Mouse (Mus musculus) adrenal gland, adult 2 months (tissue): ENCODE data around the gene Asb1. TPM values are rescaled to one million over a fixed set of nuclear protein-coding genes. Genes with fewer than 3 reads are reported as not detected.

Experiments used
- DNase-seq: peaks from one replicate; pipeline ENCODE4 v3.0.0; 2021
- long read RNA-seq: library from polyadenylated mRNA; stranded (forward); transcript quantifications from one replicate; pipeline ENCODE4 v2.0.0, GENCODE M21; 2021
- polyA plus RNA-seq: library from polyadenylated mRNA; depleted of rRNA; stranded (reverse); fragments of >200 nt; gene quantifications from 2 replicates; pipeline ENCODE4 v1.2.3, GENCODE M21; 2012; rRNA removed
- total RNA-seq, 2 experiments: library from RNA; stranded (reverse); gene quantifications; 2 replicates each; pipeline ENCODE4 v1.2.3; 2021

Asb1 gene
- total RNA-seq, result 10 to 100 TPM; 17.8 to 22.0 TPM
- polyA plus RNA-seq, result 4.2 and 6.6 TPM in 2 replicates
- long read RNA-seq, full-length matches to known transcripts, result 11 of 15 reads
- long read RNA-seq, partial matches to known transcripts, result 1 of 15 reads
- long read RNA-seq, other reads (novel, unspliced or antisense), result 3 of 15 reads

DNA sequence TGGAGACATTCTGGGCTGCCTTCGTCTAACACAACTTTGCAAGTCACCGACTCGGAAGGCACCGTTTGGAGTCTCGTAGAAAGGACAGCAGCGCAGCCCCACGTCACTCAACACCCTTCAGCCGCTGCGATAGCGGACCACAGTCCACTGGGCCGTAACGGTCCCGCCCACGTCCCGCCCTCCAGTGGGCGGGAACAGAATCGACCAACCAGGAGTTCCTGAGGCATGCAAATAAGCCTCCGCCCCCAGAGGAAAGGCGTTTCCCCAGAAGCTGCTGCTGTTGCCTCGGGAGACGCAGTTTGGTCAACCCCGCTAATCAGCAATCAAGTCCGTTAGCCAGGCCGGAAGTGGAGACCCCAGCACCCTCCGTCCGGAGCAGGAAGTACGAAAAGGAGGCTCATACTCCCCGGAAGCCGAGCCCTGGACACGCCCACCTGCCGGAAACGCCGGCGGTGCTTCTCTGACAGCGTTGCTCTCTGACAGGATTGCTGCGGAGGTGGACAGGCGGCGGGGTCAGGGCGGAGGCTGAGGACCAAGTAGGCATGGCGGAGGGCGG is at the start of gene Asb1:
Gene Asb1 (plus strand): TSS at position 274 of the 556 bp plus-strand sequence.
- DNase-seq, result peak; percentile 98

DNA sequence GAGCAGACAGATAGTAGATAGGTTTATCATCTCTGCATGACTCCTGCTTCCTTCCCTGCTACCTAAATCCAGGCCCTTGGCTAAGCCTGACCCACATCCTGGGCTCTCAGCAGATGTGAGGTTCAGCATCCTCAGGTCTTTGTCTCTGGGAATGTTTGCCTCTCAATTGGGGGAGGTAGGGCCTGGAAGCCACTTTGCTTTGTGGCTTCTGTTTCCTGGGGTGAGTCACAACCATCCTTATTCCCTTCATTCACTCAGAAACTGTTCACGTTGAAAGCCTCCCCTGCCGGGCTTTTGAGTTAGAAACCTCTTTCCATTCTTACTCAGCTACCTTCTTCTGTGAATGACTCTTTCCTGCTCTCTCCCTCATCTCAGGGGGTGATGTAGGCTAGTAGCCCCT is 47.6 kb upstream of the Asb1 start:
- no peak for DNase-seq

DNA sequence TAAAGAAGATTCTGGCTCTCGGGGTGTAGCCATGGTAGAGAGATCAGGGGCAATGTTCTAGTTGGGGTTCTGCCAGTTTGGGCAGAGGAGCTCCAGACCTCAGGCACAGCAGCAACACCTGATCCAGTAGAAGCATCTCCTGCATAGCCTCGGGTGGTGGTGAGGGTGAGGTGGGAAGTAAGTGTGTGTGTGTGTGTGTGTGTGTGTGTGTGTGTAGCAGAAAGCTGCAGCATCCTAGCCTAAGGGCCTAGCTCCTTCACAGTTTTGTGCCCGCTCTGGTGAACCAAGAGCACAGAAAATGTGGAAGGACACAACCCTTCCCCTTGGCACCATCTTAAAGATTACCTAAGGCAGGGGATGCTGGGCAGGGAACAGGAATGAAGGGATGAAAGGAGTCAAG is 46.4 kb upstream of the Asb1 start:
- DNase-seq, result no peak

DNA sequence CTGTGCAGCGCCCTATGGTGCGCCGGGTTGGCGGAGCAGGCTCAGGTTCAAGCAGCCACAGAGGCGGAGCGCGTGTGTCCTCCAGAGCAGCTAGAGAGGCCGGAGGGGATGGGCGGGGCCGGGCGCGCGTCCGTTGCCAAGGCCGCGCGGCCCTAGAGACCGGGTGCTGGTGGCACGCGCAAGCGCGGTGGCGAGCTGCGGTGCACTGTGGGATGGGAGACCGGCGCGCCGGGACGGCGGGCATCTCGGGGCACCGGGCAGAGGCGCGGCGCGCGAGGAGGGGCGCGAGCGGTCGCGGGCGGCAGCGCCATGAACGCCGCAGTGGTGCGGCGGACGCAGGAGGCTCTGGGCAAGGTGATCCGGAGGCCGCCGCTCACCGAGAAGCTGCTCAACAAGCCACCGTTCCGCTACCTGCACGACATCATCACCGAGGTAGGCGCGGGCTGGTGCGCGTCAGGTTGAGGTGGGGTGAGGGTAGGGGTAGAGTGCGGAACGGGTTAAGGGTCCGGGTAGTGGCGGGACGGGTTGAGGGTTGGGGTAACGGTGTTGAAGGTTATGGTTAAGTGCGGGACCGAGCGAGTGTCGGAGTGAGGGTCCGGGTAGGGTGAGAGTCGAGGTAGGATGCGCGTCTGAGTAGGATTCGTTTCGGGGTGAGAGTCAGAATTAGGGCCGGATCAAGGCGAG is 45.7 kb upstream of the Asb1 start, which contains the start of gene Traf3ip1:
Gene Traf3ip1 (plus strand): TSS at position 191 of the 684 bp plus-strand sequence.
- DNase-seq, result peak; percentile 97

DNA sequence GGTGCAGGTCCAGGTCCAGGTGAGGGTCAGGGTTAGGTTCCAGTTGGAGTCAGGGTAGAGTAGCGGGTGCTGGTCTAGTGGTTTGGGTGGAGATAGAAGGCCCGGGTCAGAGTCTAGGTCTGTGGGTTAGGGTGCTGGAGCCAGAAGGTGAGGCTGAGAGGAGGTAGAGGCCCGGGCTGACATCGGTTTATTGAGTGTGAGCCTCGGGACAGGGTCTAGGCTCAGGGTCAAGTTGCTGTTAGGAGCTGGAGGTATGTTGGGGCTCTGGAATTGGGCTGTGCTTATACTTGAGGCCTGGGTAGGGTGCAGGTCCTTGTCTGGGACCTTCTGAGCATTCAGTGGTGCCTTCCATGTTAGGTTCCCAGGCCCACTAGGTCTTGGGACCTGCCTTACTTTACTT is 45.0 kb upstream of the Asb1 start:
- DNase-seq, result no peak

DNA sequence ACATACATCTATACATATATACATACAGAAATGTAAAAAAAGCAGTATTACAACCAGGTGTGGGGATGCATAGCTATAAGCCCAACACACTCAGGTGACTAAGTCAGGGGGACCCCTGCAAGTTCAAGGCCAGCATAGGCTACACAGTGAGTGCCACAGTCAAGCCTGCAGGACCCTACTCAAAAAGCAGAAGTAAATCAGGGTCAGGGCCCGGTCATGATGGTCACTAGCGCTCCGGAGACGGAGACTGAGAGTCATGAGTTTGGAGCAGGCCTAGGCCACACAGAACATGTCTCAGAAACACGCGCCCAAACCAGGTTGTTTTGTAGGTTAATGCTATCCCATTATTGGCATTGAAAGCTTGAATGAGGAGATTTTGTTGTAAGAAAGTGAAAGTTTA is 41.8 kb upstream of the Asb1 start:
- no peak for DNase-seq

DNA sequence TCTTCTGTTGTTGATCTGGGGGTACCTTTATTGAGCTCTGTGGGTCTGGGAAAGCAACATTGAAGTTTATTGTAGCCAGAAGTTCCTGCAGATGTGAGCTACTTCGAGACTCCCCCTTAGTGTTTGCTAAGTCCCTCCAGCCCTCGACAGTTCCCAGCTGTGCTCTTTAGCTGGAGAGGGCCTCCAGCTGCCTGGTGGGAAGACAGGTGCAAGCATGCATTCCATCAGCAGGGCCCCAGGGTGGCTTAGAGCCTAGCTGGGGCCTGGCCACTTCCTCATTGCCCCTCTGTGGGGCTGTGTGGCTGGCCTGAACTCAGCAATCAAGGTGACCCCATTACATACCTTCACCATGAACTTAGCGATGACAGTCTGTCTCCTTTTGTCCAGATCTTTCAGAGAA is 35.7 kb upstream of the Asb1 start:
- DNase-seq, result no peak

DNA sequence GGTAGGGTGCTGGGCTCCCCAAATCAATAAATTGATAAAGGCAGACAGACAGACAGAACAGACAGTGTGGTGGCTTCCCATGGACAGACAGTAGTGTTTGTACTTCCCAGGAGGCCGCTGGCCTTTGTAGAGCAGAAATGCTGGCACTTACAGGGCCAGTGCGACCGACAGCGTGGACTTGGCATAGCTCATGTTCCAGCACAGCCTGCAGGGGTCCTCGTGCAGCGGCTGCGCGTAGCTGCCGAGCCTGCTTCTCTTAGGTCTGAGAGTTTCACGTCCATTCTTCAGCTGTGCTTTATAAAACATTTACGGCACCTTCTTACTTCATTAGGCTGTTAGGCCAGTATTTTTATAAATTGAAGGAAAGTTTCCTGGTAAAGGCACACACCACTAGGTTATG is 25.4 kb upstream of the Asb1 start:
- no peak for DNase-seq

DNA sequence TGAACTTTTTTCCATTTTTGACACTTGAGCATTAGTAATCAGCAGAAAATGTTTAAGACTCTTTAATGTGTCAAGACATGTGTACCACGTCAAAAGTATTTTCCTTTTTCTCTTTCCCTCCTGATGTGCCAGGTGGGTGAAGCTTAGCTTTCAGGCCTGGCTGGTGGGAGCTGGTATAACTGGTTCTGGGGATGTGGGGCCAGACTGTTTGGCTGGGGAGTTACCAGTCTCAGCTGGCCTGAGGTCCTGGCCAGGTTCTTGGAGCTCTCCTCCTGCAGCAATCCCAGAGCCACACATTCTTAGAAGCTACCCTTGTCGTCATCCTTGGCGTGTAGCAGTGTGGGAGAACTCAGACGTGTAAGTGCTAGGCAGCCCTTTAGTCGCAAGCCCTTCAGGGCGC is 24.7 kb upstream of the Asb1 start:
- no peak for DNase-seq

DNA sequence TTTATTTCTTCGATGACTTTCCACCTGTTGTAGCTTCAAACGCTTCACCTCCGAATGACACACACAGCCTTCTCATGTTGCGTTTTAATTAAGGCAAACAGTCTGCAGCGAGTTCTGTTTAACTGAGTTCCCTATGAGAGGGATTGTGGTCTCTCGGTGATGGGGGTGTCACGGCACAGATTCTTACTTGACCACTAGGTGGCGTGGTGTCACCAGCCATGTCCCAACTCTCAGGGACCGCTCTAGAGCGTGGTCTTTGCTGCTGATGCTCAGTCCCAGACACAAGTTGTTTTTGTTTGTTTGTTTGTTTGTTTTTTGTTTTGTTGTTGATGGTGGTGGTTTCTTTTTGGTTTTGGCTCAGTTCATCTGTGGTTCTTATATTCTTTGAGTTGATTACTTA is 16.6 kb upstream of the Asb1 start:
- peak; percentile 57 for DNase-seq

DNA sequence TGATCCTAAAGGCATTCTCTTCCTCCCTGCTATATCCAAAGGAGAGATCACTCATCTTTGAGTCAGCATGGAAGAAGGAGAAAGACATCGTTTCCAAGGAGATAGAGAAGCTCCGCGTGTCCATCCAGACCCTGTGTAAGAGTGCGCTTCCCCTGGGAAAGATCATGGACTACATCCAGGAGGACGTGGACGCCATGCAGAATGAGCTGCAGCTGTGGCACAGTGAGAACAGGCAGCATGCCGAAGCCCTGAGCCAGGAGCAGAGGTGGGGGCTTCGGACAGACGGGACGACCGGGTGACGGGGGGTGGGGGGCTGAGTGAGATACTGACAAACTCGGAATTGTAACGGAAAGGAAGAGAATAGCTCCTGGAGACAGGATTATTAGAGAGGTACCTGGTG is 14.5 kb upstream of the Asb1 start:
- DNase-seq, result no peak

DNA sequence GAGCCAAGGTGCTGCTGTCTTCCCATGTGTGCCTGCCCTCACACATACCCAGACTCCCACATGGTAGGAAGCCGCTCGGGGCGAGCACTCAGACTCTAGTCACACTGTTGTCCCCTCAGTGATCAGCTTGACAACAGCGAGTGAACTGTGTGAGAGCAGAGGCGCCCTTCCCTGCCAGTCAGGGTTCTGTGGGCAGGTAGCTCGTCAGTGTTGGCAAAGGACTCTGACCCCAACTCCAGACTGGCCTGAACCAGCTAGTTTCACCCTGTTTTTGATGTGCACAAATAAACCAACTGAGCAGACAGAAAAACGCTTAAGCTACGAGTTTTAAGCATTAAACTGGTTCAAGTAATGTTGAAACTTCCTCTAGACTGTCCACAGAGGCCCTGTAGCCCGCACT is 10.2 kb upstream of the Asb1 start:
- no peak for DNase-seq

DNA sequence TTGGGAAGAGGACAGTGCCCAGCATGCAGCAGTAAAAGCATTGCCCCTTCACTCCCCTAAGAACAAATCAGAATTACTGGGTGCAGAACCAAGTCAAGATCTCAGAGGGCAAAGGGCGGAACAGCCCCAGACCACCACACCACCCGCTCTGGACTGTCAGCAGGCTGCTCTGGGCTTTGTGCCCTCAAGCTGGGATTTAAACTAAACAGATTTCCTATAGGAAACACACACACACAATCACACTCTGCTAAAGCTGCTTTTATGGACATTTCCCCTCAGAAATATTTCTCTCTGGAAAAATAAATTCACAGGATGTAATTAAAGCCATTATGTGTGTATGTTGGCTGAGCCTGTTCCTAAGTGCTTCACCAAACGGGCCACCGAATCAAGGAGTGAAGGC is 8.1 kb upstream of the Asb1 start:
- DNase-seq, result no peak

DNA sequence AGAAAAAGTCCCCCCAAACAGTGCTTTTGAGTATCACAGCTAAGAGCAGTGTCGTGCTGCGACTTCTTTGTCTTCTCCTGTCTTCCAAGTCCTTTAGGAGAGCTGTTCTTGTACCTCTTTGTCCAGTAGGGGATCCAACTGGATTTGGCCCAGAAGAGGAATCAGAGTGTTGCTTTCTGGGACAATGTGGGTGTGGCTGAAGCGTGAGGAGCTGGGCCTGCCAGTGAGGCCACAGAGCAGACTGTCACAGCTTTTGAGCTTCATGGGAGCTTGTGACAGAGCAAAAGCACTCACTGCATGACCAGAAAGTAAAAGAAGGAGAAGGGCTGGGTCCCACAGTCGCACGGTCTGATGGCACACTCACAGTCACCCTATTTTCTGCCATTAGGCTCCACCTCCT is 7.5 kb upstream of the Asb1 start:
- DNase-seq, result no peak

DNA sequence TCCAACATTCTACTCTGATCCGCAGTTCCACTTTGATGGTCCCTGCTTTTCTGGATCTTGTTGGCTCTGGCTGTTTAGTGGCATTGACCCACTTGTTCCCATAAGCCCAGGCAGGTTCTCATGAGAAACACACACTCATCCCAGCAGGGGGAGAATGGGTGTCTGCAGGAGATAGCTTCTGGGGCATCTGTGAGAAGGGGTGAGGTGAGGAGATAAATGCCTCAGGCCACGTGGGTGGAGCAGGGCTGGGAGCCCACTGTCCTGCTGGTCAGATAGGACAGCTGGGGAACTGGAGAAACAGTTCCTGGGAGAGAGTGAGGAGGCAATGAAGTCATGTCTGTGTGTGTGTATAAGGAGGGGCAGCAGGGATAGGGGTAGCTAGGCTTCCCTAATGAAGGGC is 6.9 kb upstream of the Asb1 start:
- no peak for DNase-seq

DNA sequence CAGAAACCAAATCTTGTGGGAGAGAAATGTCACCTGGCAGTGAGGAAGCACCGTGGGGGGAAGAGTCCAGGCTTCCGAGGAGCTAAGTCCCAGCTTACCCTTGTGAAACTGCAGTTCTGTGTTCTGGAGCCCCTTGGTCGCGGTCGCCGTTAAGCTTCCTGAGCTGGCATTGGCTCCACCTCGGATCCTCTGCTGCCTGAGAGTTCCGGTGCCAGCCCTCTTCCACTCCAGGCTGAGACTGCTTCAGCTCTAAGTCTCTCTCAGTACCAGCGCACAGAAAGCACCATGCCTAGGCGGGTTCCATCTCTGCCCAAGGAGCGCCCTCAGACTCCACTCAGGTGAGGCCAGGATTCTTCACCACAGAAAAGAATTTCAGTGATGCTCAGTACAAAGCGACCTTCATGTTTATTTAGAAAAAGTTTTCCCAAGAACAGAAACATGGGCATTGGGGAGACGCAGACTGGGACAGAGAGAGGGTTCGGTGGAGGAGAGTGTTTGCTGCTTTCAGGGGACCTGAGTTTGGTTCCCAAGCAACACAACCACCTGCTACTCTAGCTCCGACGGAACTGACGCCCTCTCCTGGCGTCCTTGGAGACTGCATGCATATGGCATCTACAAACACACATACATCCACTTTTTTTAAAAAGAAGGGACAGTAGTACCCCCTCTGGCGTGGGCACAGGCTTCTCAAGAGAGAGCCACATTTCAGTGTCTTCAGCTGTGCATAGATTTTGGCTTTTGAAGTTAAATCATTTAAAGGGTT is 6.2 kb upstream of the Asb1 start:
- DNase-seq, result no peak

DNA sequence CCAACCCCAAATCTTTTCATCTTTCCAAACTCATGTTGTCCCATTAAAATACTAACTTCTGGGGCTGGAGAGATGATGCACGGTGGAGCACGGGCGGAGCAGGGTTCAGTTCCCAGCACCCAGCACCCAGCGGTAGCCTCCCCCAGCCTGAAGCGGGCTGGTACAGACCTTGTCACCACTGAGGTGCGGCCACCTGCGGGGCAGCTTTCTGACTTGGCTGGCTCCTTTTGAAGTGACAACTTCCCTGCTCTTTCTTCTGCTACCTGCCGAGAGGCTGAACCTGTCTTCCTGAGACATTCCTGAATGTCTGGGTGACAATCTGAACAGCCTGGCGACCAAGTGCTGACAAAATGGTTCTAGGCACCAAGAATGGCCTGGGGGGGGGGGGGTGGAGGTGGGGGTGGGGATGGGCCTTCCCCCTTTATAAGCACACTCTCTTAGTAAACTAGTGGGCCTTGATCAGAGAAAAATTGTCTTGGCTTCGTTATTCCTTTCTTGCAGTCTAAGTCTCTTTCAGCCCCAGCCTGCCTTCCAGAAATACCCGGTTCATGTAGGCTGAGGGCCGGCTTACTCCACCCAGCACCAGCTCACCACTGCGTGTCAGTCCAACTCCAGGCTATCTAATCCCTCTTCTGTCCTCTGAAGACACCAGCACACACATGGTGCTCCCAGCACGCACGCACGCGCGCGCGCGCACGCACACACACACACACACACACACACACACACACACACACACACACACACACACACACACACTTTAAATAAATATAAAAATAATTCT is 2.4 kb upstream of the Asb1 start:
- DNase-seq, result no peak

DNA sequence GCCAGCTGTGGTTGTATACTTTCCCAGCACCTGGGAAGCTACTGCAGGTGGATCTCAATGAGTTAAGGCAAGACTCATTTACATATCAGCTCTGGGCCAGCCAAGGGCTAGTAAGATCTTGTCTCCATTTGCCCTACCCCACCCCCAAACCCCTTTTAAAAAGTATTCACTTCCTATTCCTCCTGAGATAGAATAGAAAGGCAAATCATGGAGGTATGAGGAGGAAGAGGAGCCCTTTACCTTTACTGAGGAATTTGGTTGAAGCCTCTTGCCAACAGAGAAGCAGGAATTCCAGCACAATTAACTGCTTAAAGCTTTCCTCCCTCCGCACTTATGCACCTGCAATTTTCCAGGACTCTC is 1.8 kb upstream of the Asb1 start:
- DNase-seq, result no peak

DNA sequence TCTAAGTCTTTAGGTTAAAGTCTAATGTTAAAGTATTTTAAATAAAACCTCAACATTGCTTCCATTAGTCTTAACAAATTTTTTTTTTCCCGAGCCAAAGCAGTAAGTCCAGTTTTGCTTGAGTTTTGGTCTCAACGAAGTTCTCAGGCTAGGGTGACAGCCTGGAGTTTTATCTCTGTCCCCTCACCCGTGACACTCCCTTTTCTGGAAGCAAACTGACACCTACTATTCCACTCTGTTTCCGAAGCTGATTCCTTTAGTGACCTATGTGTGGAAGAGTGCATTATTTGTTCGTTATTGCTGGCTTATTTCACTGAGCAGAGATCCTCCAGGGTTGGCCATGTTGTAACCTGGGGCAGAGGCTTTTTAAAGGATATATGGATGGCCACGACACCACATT is 1.1 kb upstream of the Asb1 start:
- no peak for DNase-seq

DNA sequence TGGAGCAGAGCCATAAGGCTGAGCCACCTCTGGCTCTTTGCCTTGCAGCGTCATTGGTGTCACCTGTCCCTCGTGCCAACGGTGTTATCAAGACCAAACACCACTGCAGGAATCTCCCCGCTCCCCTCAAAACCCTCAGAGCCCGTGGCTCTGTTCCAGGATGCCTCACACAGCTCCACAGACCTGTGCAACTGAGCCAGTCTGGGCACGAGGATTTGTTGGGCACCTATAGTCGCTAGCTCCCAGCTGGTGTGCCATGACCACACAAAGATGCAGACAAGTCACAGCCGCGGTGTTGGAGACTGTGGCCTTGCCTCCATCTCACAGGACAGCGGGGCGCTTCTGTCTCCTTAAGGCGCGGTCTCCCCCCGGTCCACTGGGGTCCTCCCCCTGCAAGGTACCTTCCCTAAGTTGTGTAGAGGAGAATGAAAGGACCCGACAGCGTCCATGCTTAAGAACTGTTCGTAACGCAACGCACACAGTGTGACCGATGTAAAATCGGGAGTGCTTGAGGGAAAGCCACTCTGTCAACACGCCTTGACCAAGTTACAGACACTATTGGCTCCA is 557 bp upstream of the Asb1 start:
- no peak for DNase-seq

DNA sequence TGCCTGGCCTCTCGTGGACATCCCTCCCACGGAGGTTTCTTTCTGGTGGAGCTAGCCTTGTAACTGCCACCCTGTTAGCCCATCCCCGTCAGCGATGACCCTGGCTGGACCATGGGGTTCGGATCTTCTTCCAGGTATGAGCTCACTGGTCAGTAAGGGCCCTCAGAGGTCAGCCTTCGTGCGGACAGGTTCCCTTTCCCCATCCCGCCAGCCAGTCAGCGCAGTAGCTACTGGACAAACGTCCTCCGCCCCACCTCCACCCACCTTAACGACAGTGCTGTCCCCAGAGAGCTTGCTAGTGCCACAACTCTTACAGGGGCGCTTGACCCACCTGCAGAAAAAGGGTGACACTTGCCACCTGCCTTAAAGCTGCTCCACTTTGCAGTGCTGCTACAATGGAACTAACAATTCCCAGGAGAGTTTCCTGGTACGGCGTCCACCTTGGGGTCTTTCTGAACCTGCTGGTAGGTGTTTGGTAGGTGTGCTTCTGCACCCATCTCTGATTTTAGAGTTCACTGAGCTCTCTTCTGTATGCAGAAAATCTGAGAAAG is 773 bp downstream of the Asb1 start:
- DNase-seq, result no peak

DNA sequence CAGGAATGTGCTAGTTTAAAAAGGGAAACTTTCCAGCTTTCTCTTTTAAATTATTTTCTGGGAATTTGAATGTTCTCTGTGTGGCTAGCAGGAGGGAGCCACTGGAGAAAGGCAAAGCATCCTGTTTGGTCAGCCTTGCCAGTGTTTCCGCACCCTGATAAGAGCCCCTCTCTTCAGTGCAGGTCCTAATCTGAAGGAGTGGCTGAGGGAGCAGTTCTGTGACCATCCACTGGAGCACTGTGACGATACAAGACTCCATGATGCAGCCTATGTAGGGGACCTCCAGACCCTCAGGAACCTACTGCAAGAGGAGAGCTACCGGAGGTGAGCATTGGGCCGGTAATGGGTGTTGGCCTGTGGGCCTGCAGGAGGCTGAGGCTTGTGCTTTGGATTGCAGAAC is 3.6 kb downstream of the Asb1 start:
- DNase-seq, result no peak
